Mouse (Mus musculus) kidney, adult 2 months (tissue): ENCODE data around the gene Rpl6. TPM values are rescaled to one million over a fixed set of nuclear protein-coding genes. Genes with fewer than 3 reads are reported as not detected.
"Not testable (repeated sequence)": the region's sequence is repeated elsewhere in the genome, so short reads cannot be mapped to it uniquely, and the experiment has no call there.

Experiments
- DNase-seq: peaks from one replicate; pipeline ENCODE4 v3.0.0; 2021
- H3K27ac ChIP-seq: fragments of 200-500 bp; 2 replicates; pipeline ENCODE4 v1.5.1; 2012; ENCODE audit warnings: low read depth, low read length, control low read depth, inconsistent platforms; ENCODE audit not compliant: insufficient read depth
- H3K27me3 ChIP-seq: fragments of 200-500 bp; replicated peaks from 2 replicates; pipeline ENCODE4 v1.6.1; 2012; ENCODE audit warnings: mild to moderate bottlenecking, moderate library complexity, low read length, inconsistent platforms; ENCODE audit not compliant: control insufficient read depth, insufficient read depth
- H3K36me3 ChIP-seq: fragments of 200-500 bp; 2 replicates; pipeline ENCODE4 v1.6.1; 2012; ENCODE audit warnings: mild to moderate bottlenecking, moderate library complexity, low read length, inconsistent platforms; ENCODE audit not compliant: control insufficient read depth, insufficient read depth
- H3K4me1 ChIP-seq: fragments of 200-500 bp; 2 replicates; pipeline ENCODE4 v1.6.1; 2011; ENCODE audit warnings: low read length; ENCODE audit not compliant: control insufficient read depth, insufficient read depth
- H3K4me3 ChIP-seq: fragments of 200-500 bp; 2 replicates; pipeline ENCODE4 v1.5.1; 2011; ENCODE audit warnings: mild to moderate bottlenecking, low read depth, low read length, control low read depth; ENCODE audit not compliant: insufficient read depth
- CTCF ChIP-seq: fragments of 200-500 bp; conservative IDR thresholded peaks from 2 replicates; pipeline ENCODE4 v1.5.1; 2011; ENCODE audit warnings: low read depth, mild to moderate bottlenecking, control low read depth, low read length, moderate library complexity, mixed read lengths; ENCODE audit not compliant: insufficient read depth, insufficient read length
- POLR2A ChIP-seq: fragments of 200-500 bp; IDR thresholded peaks from one replicate; pipeline ENCODE4 v1.6.1; 2011; ENCODE audit warnings: low read depth, low read length, control low read depth
- WGBS: fragments of 180-500 bp; shearing (Covaris S2); methylation state at CpG from one replicate; pipeline ENCODE4 v1.1.7; 2018; 5-methylcytosine and 5-hydroxymethylcytosine counted together
- polyA plus RNA-seq: library from polyadenylated mRNA; depleted of rRNA; stranded (reverse); fragments of >200 nt; gene quantifications from 2 replicates; pipeline ENCODE4 v1.2.3, GENCODE M21; 2012

Rpl6 gene
- polyA plus RNA-seq, 1 experiment: 281 TPM

DNA sequence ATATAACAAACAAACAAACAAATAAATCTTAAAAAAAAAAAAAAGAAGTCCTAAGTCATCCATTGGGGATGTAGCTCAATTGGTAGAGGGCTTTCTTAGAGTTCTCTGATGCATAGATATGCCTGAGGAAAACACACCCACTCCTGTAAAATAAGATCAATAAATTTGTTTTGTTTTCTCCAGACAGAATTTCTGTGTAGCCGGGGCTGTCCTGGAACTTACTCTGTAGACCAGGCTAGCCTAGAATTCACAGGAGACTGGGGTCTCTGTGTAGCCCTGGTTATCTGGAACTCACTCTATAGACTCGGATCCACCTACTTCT, 13.0 kb downstream of the Rpl6 start:
- no peak for TF ChIP-seq POLR2A
- TF ChIP-seq CTCF: no peak
- 87% methylated on average over 2 of the region's 2 CpGs for WGBS

DNA sequence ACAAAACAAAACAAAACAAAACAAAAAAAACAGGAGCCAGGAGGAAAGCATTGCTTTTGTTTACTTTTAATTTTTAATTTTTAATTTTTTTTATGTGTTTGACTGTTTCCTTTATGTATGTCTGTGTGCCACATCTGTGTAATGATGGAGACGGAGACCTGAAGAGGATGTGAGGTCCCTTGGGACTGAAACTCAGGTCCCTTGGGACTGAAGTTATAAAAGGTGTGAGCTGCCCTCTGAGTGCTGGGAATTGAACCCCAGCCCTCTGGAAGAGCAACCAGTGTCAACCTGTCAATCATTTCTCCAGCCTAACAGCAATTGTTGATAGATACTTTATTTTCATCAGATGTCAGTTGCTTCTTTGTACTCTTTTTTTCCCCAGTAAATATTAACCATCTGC, 14.9 kb downstream of the Rpl6 start:
- TF ChIP-seq CTCF (no peak), POLR2A (no peak)
- WGBS: 88% methylated on average over 1 of the region's 1 CpGs

More for the DNA sequence above, 13.0 kb downstream of the Rpl6 start:
- no peak overlapping the region for H3K27ac ChIP-seq
- H3K27me3 ChIP-seq: no peaks in the 10 kb centered on the region
- H3K4me1 ChIP-seq: peaks cover 5% of the 10 kb centered on the region
- no peaks in the 10 kb centered on the region for H3K36me3 ChIP-seq
- no peak overlapping the region for H3K4me3 ChIP-seq
- DNase-seq: no peak

DNA sequence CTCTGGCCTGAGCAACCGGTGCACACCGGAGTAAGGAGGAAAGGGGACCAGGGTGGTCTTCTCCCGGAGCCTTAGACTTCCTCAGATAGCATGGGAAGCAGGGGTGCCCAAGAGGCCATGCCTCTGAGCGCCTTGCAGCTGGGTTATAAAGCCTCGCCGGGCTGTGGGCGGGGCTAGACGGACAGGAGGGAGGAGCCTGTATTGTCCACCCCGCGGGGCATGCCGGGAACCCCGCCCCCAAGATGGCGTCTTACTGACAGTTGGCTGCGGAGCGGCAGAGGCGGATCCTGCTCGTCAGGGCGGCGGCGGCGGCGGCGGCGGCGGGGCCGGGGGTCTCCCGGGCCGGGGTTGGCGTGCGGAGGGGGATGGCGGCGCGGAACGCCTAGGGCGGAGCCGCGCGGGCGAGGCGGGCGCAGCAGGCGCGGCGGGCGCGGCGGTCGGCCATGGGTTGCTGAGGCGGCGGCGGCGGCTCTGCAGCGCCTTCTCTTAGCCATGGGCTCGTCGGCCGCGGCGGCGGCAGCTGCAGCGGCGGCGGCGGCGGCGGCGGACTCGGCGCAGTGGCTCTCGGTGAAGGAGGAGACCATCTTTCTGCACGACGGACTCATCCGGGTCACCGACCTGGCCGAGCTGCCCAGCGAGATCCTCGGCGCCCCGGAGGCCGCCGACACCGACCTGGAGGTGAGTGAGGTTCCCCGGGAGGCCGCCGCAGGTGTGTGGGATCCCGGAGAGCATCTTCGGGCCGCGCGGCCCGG, 15.9 kb downstream of the Rpl6 start, which contains the start of gene Hectd4:
Gene Hectd4, plus strand, starts transcription at position 240 of the 752 bp plus-strand sequence.
- H3K4me3 ChIP-seq: peak within 1 kb of the TSS; percentile 74
- no peaks in the 10 kb centered on the region for H3K36me3 ChIP-seq
- TF ChIP-seq POLR2A (peak; percentile 54), CTCF (no peak)
- WGBS: 1% methylated on average over 88 of the region's 90 CpGs
- DNase-seq: peak; percentile 97
- H3K4me1 ChIP-seq: peaks cover 5% of the 10 kb centered on the region
- no peaks in the 10 kb centered on the region for H3K27me3 ChIP-seq
- no peak within 1 kb of the TSS for H3K27ac ChIP-seq

More for the DNA sequence above, 14.9 kb downstream of the Rpl6 start:
- Histone ChIP-seq H3K4me1 (peaks cover 5% of the 10 kb centered on the region), H3K27ac (no peak overlapping the region), H3K4me3 (no peak overlapping the region), H3K36me3 (no peaks in the 10 kb centered on the region), H3K27me3 (no peaks in the 10 kb centered on the region)
- no peak for DNase-seq

DNA sequence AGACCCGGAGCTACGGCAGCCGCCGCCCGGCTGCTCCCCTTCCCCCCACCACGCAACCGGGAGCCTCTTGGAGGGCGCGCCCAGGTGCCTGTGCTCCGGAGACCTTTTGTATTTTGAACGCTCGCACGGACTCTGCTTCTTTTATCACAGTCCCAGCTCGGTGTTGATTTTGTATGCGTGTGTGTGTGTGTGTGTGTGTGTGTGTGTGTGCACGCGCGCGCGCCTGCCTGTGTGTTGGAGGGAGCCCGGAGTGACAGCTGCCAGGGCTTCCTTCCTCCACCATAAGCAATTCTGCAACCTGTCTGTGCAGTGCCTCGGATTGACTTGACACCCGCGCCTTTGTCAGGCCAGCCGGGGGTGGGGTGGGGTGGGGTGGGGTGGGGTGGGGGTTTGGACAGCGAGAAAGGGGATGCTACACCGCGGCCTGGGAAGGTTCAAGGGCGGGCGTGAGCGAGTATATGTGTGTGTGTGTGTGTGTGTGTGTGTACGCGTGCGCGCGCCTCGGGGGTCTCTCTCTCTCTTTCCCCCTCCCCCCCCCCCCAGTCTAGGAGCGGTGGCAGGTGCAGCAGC, 16.5 kb downstream of the Rpl6 start:
- peaks cover 5% of the 10 kb centered on the region for H3K4me1 ChIP-seq
- H3K36me3 ChIP-seq: no peaks in the 10 kb centered on the region
- under 1% methylated on average over 25 of the region's 38 CpGs for WGBS
- TF ChIP-seq CTCF: no peak
- no peak for TF ChIP-seq POLR2A
- H3K27me3 ChIP-seq: no peaks in the 10 kb centered on the region
- peak overlapping the region; percentile 74 for H3K4me3 ChIP-seq
- DNase-seq: peak; percentile 40
- H3K27ac ChIP-seq: no peak overlapping the region

DNA sequence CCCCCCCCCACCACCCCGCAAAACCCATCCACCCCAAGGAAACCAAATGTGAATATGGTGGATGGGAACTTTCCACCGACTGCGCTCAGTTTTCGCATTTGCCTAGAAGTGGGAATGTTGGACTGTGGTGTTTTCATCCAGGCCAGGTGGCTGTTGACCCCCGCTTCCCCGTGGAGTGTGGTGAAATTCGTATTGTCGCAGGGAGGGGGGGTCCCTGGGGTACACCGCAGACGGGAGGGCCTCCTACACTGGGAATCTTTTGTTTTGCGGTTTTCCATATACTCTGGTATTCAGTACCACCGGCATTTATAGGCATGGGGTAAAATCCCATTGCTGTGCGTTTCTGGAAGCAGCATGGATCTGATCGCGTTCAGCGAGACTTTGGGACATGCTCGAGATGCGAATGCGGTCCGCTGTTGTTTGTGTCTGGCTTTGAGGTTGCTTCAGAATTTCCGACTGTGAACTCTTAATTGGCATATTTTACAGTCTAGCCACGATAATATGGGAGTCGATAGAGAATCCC, 17.1 kb downstream of the Rpl6 start:
- 19% methylated on average over 23 of the region's 23 CpGs for WGBS
- TF ChIP-seq POLR2A (no peak), CTCF (no peak)
- peak overlapping the region; percentile 74; the same call in 1 of the 2 replicates for H3K4me3 ChIP-seq

DNA sequence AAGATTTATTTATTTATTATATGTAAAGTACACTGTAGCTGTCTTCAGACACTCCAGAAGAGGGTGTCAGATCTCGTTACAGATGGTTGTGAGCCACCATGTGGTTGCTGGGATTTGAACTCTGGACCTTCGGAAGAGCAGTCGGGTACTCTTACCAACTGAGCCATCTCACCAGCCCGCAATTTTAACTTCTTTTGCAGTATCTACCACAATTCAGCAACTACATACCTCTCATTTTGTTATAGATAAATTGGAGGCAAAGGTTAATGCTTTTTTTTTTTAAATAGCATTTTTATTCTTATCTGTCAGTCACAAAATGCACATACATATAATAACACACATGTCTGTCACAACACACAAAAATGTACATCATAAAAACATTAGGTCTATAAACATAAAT, 19.7 kb downstream of the Rpl6 start:
- H3K36me3 ChIP-seq, H3K27ac ChIP-seq, H3K4me3 ChIP-seq, DNase-seq, H3K27me3 ChIP-seq, H3K4me1 ChIP-seq: not testable (repeated sequence)
- WGBS: 78% methylated on average over 4 of the region's 4 CpGs

More for the DNA sequence above, 17.1 kb downstream of the Rpl6 start:
- H3K36me3 ChIP-seq: no peaks in the 10 kb centered on the region
- H3K27me3 ChIP-seq: no peaks in the 10 kb centered on the region
- H3K27ac ChIP-seq: no peak overlapping the region
- DNase-seq: no peak
- H3K4me1 ChIP-seq: peaks cover 5% of the 10 kb centered on the region

DNA sequence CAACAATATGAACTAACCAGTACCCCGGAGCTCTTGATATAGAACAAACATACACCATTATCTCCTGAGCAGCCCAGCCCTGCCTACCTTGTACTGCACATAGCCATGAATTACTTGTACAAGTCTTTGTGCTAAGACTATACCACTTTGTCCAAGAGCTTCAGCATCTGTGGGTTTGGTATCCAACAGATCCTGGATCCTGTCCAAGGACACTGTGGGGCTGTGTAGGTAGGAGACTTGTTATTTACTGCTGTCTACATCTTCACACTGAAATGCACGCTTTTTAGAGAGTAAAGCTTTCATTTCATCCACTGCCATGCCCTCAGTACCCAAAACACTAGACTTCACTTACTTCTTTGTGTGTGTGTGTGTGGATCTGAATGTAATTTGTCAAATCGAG, 20.6 kb downstream of the Rpl6 start:
- Histone ChIP-seq H3K36me3 (no peaks in the 10 kb centered on the region), H3K4me3 (no peak overlapping the region), H3K27me3 (no peaks in the 10 kb centered on the region), H3K4me1 (peaks cover 7% of the 10 kb centered on the region), H3K27ac (no peak overlapping the region)
- WGBS: 85% methylated on average over 3 of the region's 3 CpGs
- no peak for TF ChIP-seq POLR2A
- TF ChIP-seq CTCF: no peak
- DNase-seq: no peak
